Mouse (Mus musculus): ENCODE measurements at regions not wholly inside any gene's neighbourhood (a gene's known extent, or its start where the extent isn't known, plus 50 kb on each side); places are given as distances from the start of the nearest gene placed in this dataset.

DNA sequence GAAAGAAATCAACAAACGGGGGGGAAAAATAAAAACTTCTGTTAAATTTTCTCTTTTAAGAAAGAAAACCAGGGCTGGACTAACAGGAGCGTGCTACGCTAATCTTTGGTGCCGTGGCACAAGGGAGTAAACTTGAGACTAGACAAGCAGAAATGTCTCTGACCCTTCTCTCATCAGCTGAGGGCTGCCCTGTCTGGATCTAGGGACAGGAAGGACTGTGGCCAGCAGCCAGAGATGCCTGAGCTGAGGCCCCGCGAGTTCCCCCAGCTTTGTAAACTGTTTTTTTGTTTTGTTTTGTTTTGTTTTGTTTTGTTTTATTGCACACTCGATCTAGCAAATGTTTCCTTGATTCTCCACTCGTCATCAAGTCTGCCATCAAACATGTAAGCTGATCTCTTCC is 239.4 kb upstream of the Lrig3 start:
- peak; percentile 7 to 15 for DNase-seq

DNA sequence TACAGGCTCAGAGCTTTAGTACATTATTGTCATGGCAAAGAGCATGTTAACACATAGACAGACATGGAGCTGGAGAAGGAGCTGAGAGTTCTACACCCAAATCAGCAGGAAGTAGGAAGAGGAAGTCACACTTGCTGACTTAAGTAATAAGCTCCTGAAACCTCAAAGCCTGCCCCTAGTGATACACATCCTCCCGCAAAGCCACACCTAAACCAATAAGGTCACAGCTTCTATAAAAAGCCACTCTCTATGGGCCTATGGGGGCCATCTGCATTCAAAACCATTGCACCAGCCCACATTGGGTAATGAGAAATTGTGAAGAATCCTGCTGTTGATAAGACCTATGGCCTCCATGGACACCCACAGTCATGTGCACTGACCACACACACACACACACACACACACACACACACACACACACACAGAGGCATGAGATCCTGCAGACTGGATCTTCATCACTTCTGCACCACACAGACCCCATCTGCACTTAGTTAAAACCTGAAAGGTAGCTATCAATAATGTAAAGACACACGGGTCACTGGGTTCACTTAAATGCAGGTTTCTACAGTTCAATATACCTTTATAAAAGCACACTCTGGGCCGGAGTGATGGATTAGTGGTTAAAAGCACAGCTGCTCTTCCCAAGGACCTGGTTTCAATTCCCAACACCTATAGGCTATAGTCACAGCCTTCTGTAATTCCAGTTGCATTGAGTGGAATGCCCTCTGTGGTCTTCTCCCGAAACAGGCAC is 230.0 kb upstream of the Lrig3 start:
- no peak for DNase-seq

DNA sequence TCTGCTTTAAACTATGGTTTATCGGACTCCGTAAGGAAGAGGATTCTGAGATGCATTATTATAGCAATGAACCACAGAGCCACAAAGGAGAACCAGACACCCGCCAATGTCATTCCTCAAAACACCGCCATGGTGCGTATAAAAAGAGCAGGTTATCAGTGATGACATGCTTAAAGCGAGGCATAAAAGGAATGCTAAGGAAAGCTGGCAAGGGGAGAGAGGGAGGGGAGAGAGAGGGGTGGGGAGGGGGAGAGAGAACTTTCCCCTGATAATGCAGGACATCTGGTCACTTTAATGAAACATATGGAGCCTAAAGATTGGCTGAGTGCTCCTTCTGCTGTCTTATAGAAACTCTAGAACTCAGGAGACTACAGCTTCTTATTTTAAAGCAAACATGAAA is 222.8 kb upstream of the Lrig3 start:
- no peak for DNase-seq

- DNase-seq: no peak
Measured at GRCm38 (mm10) chr10:125749031-125749585, 216.9 kb upstream of the Lrig3 start.

DNA sequence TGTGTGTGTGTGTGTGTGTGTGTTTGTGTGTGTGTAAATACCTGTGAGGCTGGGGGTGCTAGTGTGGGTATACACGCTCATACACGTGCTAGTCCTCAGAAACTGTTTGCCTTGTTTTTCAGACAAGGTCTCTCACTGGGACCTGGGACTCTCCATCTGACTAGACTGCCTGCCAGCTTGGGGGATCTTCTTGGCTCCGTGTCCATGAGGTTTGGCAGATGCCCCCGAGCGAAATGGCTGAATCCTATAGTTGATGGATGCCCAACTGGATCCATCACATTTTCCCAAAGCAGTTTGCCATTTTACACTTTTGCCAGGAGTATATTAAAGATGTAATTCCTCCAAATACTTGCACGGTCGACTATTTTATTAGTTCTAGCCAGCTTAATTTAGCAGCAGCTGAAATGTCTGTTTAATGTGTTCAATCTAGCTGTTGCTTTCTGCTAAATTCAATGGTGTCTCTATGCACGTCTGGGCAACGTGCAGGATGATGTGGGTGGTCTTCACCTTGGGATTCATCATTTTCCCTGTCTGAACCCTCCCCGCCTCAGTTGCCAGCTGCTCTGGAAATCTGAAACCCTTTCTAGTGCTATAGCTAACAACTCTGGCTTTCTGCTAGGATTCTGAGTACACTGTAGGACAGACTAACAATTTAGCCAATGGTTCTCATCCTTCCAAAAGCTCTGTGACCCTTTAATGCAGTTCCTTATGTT is 213.3 kb upstream of the Lrig3 start:
- peak; percentile 74 to 81 for DNase-seq

DNA sequence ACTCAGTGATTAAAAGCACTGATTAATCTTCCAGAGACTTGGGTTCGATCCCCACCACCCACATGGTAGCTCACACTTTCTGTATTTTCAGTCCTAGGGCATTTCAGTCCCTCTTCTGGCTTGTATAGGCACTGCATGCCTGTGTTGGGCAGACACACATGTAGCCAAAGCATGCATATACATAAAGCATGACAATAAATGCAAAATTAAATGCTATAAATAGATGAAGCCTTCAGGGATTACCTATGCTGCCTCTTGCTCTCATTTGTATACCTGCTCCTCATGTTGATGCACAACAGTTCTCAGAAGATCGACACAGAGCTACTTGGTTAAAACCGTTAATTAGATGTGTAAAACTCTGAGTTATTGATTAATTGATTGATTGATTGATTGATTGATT is 206.8 kb upstream of the Lrig3 start:
- DNase-seq: no peak

DNA sequence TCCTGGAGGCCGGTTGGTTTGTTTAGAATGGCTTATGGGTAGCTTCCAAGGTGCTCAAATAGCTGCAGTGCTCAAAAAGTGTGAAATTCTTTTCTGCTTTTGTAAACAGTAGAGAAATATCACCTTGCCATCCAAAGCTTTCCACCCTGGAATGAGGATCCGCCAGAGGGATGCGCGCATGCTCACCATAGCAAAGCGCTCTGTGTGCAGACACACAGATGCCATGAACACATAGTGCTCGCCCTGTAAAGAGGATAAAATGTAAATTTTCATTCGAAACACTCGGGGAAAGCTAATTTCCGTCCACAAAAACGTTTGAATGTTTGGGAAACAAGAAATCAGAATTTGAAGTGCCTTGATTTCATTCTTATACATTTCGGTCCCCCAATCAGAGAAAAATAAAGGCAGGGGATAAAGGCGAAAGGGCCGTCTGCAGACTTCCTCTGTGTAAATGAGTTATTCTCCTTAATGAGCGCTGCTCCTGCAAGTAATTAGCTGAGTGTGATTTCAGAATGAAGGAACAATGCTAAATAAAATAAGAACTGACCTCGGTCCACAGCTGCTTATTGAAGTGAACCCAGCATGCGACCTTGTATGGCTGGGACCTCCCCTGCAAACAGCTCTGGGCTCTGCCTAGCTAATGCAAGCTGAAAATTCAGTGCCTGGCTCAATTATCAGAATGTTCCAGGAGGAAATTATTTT is 203.4 kb upstream of the Lrig3 start:
- DNase-seq: no peak

GRCm38 (mm10) chr10:125764402-125765102 is 201.4 kb upstream of the Lrig3 start:
- DNase-seq: peak; percentile 44 to 55

GRCm38 (mm10) chr10:125765103-125765820 is 200.7 kb upstream of the Lrig3 start:
- no peak for DNase-seq

- DNase-seq: no peak
Measured at GRCm38 (mm10) chr10:125768281-125768680, 197.7 kb upstream of the Lrig3 start.

- DNase-seq: no peak
Measured at GRCm38 (mm10) chr10:125773541-125773940, 192.4 kb upstream of the Lrig3 start.

- DNase-seq: no peak
Measured at GRCm38 (mm10) chr10:125782486-125782885, 183.5 kb upstream of the Lrig3 start.

DNA sequence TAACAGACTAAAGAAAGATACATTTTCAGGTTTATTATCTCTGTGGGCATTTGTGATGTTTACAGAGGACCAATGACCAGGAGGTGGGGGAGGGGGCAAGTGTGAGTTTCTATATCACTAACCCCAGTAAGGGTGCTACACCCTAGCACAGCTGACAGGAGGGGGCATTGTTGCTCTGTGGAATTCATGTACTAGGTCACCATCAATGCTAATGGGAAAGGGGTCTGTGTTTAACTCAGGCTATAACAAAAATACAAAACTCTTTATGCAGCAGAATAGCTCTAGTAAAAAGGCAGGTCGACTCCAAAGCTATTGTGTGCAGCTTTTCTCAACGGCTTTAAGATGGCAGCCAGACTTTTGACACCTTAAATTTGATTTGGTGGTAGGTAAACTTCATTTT is 181.1 kb upstream of the Lrig3 start:
- peak; percentile 57 to 74 for DNase-seq

DNA sequence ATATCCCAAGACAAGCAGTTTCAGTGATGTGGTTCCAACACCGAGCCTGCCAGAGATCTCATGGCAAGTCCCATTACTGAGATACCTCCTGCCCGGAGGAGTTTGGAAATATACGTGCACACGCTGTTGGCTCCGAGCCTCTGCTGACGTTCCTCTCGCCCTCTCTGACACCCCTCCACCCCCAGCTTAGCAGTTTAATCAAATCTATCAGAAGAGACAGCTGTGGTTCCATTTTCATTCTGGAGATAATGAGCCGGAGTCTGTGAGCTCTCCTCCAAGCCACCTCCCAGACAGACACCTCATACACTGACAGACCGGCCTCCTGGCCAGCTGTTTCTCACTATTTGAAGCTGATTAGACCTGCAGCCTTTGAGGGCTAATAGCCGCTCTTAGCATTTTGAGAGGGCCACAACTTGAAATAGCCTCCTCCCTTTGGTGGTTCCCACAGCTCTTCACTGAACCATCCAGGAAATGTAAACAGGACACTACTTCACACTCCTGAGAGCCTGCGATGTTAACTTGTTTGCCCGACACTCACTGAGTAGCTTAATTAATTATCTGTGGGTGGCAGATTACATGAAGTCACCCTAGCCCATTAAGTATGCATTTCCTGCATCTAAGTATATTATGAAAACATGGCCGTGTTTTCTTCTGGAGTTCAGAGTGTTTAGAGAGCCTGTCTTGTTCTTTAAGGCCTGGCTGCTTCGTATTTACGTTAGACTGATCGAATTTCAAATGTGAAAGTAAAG is 180.3 kb upstream of the Lrig3 start:
- DNase-seq: peak; percentile 16 to 25

DNA sequence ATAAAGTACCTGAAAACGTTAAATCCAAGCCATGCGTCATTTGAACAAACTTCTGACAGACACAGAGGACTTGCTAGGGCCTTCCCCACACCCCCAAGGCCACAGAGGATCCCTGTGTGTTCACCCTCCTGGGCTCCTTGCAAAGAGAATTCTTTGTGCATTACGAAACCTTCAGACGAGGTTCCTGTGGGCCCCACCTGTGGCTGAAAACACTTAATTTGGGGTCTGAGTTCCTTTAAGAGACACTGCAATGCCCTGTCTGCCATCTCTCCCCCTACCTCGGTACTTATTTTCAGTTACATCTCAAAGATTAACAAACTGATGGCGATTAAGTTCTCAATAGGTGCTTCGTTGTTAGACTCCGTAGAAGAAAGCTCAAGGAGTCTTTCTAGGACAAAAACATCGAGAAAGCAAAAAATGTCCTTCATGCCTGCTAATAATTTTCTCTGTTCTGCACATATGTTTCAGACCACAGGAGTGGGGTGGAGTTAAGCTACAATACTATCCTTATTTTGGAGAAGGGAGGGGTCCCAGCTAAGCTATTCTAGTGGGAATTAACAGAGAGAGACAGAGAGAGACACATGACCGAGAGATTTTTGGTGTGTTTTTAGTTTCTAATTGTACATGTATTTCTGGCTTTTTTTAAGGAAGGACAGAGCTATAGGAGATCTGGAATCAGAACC is 179.6 kb upstream of the Lrig3 start:
- DNase-seq: peak in 1 of 2 experiments; percentile 5

- peak; percentile 61 to 62 for DNase-seq
Measured at GRCm38 (mm10) chr10:125786880-125787337, 179.1 kb upstream of the Lrig3 start.

DNA sequence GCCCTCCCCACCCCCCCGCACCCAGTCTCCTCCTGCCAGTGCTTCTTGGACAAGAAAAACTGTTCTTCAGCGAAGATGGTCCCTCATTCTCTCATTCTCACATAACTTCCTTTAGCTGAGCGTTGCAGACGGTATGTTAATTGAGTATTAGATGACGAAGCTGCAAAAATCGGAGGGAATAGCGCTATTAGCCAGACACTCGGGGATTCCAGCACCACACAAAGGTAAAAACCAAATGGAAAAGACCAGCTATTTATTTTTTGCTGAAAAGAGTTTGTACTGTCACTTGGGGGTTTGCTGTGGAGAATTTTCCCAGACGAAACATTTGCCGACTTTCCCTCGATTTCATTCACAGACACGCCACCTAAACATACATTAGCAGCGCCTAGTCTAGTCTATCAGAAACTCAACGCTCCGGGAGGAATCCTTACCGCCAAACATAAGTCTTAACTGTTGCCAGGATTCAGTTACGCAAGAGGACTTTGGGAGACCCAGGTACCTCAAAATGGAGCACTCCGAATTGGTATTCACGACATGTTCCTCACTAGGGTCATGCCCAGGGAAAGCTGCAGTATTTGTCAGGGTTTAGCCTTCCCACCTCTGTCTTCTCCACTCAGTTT is 178.4 kb upstream of the Lrig3 start:
- DNase-seq: peak in 1 of 2 experiments; percentile 14

- peak; percentile 18 to 27 for DNase-seq
Measured at GRCm38 (mm10) chr10:125788262-125788661, 177.7 kb upstream of the Lrig3 start.

DNA sequence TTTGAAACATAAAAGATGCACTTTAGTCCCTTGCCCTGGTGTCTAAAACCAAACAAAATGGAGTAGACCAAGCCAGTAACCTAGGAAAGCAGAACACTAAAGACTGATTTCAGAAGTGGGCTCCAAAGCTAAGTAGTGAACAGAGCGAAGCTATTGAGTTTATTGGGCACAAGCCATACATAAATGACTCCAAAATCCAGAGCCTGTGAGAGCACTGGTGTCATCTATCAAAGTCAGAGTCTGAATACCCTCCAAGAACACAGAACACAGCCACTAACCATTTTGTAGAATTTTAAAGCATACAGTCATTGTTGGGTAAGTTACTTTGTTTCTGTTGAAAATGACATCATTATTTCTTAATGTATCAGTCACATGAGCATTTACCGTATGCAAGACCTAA is 175.0 kb upstream of the Lrig3 start:
- no peak for DNase-seq

GRCm38 (mm10) chr10:125794504-125794903 is 171.5 kb upstream of the Lrig3 start:
- DNase-seq: no peak
